Comparison of ENCODE assay signal across 17 mouse cellular contexts in genomic region chr11:52404209-52404608, GRCm38 (mm10).
"Had no signal": no experiment of that assay in that cellular context is flagged by ENCODE, and none has a peak within 500 bp of the region (broad histone marks: within the 10 kb centered on the region; RNA-seq: fewer than 3 reads in every experiment).

No protein-coding gene starts in this region.

- DNase-seq: lung, adult 2 months; lung, postnatal 14 days; lung, postnatal 36 days; right cerebral cortex, postnatal 14 days; thymus, adult 2 months; thymus, postnatal 25 days; thymus, postnatal 4 days had no signal

- H3K27me3 ChIP-seq: lung, embryonic 15.5 days; megakaryocyte, embryonic 14.5 days; midbrain, embryonic 13.5 days; midbrain, embryonic 15.5 days; neural tube, embryonic 12.5 days; stomach, embryonic 15.5 days had no signal

- ATAC-seq: lung, postnatal 0 days; midbrain, embryonic 13.5 days; midbrain, embryonic 15.5 days had no signal

- H3K9me3 ChIP-seq: lung, embryonic 15.5 days; megakaryocyte, embryonic 14.5 days; midbrain, embryonic 13.5 days; midbrain, embryonic 15.5 days; neural tube, embryonic 12.5 days; stomach, embryonic 15.5 days had no signal

- H3K27ac ChIP-seq: lung, embryonic 15.5 days; macrophage; midbrain, embryonic 13.5 days; midbrain, embryonic 15.5 days; neural tube, embryonic 12.5 days; stomach, embryonic 15.5 days; stomach, postnatal 0 days had no signal

- H3K4me2 ChIP-seq: lung, embryonic 15.5 days; midbrain, embryonic 11.5 days; midbrain, embryonic 13.5 days; midbrain, embryonic 15.5 days; neural tube, embryonic 12.5 days; stomach, embryonic 15.5 days had no signal

- H3K4me3 ChIP-seq: lung, embryonic 15.5 days; megakaryocyte, embryonic 14.5 days; midbrain, embryonic 13.5 days; midbrain, embryonic 15.5 days; neural tube, embryonic 12.5 days; stomach, embryonic 15.5 days had no signal

- H3K9ac ChIP-seq: lung, embryonic 15.5 days; midbrain, embryonic 13.5 days; midbrain, embryonic 15.5 days; neural tube, embryonic 12.5 days; stomach, embryonic 15.5 days had no signal

- H3K4me1 ChIP-seq: lung, embryonic 15.5 days; midbrain, embryonic 15.5 days; stomach, embryonic 15.5 days had no signal
